Mouse (Mus musculus): ENCODE measurements at regions not wholly inside any gene's neighbourhood (a gene's known extent, or its start where the extent isn't known, plus 50 kb on each side); places are given as distances from the start of the nearest gene placed in this dataset.

- in situ Hi-C loops (cut with MseI, MboI), result no loop called here
Measured at GRCm38 (mm10) chr17:81941317-81941716, 203.1 kb upstream of the Slc8a1 start.

- in situ Hi-C loops (cut with MseI, MboI), result no loop called here
Measured at GRCm38 (mm10) chr17:81930736-81931135, 192.6 kb upstream of the Slc8a1 start.

DNA sequence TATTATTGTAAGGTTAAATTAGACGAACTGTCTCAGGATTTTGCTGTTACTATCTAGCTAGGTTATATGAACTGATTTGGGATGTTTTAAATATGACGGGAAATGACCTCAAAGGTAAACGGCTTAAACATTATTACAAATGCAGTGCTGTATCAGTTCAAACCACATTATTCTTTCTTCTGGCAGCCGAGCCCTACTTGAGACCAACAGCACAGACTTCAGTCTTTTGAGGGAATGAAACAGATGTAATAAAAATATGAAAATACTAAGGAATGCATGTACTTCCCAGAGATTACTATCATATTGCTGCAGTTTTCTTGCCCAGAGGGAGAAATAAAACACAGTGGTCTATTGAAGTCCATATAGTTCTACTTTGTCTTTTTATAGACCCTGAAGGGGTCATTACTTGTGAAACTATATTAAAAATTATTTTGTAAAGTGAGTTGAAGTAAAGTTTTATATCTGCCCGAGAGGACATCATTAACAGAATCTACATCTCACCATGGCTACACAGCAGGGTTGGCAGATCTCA, 168.4 kb upstream of the Slc8a1 start:
- in situ Hi-C loops (cut with MseI, MboI), result no loop called here

DNA sequence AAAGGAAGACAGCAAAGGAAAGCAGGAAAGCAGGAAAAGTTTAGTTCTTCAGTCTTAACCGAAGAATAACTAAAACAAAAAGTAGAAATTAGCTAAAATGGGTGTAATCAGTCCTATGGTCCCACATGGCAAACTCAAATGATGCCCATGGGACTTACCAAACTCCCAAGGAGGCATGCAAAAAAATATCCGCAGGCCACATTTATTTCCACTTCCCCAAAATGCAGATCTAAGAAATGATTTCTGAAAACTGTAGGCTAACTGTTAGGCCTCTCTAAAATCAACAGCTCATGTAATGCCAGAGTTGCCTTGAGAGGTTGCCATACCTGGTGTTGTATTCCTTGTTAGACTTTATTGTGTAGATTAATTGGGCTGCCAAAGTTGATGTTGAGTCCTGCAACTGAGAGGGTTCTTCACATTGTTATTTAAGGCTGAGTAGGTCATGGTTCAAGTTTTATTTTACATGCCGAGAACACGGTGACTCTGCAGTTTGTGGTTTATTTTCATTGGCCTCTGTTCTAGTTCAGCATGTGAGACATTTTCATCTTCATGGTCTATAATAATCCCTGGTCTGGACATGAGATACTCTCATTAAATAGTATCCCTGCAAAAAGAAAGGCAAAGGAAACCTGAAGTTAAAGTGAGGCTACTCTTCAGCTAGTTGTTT, 164.0 kb upstream of the Slc8a1 start:
- in situ Hi-C loops (cut with MseI, MboI), result no loop called here

GRCm38 (mm10) chr17:81898984-81899383, 160.8 kb upstream of the Slc8a1 start:
- in situ Hi-C loops (cut with MseI, MboI), result no loop called here

DNA sequence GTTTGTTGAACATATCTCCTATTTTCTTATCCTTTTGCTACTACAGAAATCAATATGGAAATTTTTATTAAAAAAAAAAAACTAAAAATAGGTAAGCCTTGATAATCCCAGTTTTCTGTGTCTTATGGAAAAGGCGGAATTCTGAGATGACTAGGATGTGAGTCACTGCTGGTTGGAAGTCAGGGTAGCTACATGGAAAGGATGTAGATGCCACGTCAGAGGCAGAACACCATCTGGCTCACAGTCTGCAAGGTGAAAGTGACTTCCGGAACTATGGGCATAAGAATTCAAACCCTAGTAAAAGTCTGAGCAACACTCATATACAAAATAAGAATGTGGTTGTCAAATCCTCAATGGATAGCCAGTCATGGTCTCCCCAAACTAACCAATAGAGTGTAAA, 140.0 kb upstream of the Slc8a1 start:
- in situ Hi-C loops (cut with MseI, MboI), result no loop called here

DNA sequence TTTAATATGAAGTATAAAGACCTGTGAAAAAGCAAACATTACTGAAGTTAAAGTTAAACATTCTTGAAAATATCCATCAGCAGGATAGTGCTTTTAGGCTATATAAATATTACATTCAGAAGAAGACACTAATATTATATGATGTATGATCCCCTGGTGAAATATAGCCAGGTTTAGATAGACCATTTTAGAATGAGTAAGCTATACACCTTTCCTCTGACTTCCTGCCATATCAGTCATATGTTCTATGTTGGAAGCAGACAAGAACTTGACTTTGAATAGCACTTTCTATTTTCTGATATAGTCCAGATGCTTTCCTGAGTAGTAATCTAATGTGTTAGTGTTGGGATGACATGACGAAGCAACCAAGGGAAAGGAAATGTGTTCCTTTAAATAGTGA, 128.5 kb upstream of the Slc8a1 start:
- in situ Hi-C loops (cut with MseI, MboI), result no loop called here

DNA sequence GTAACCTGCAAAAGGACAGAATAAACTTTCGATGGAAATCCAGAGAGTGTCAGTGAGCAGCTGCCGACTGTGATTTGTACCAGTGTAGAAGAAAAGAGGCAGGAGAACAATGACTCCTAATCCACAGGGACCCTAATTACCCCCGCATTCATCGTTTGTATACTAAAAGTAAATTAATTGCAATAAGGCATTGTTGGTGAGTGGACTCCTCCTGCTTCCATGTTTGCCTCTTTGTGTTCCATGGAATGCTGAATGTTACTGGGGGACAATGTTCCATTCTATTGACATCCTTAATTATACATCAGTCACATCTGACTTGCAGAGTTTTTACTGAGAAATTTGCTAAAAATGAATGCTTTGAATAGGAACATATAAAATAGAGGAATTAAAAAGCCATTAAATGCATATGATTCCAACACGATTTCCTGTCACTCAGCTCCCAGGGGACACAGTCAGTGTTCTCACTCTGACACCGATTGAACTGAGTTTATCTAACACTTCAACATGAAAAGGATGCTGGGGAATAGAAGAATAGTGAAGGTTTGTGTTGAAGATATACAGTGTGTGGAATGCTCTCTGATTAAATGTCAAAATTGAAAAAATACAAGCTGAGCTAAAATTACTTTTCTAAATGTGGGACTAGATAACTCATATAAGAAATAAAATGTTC, 111.3 kb upstream of the Slc8a1 start:
- in situ Hi-C loops (cut with MseI, MboI), result no loop called here

DNA sequence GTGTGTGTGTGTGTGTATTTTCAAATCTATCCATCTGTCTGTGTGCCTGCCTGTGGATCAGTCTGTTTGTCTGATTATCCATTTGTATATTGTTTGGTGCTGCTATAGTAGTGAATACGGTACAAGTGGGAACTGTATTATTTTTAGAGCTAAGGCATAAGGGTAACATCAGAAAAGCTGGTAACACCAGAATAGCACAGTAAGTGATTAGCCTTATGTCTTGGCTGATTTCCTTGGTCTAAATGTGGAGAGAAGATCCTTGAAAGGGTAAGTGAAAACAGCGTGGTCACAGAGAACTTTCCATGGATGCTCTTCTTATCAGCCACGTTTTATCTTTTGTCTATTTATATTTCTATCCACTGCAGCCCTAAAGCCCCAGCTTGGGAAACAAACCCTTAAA, 105.6 kb upstream of the Slc8a1 start:
- in situ Hi-C loops (cut with MseI, MboI), result no loop called here

DNA sequence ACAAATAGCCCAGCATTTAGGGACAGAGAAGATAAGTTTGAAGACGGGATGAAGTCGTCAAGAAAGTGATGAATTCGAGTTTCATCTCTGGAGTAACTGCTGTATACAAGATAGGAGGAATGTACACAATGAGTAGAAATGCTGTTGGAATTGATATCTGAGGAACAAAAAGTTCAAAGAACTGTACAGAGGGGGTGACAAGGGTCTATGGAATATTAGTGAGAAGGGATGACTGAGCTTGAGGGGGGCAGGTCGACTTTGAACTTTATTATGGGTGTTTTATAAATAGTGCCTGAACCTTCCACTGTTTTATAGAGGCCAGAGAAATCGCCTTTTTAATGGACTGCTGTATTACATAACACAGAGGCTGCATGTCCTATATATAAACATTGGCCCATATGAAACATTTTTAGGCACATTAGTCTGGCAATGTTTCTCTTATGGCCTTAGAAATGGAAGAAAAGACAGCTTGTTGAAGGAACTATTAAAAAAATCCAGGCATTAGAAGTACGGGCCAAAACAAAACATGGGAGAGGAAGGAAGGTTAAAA, 59.7 kb upstream of the Slc8a1 start:
- in situ Hi-C loops (cut with MseI, MboI), result loop anchor here in 1 of 2 experiments (25.0 kb wide), 1 partner anchor 611 kb away; no protein-coding TSS in a partner anchor

- in situ Hi-C loops (cut with MseI, MboI), result loop anchor here in 1 of 2 experiments (25.0 kb wide), 1 partner anchor 601 kb away; no protein-coding TSS in a partner anchor
Measured at GRCm38 (mm10) chr17:81788781-81789180, 50.6 kb upstream of the Slc8a1 start.

Data from mouse trophoblast stem cell (cell line).